Mouse (Mus musculus) spleen, adult 12 weeks (tissue): Measurements from ENCODE around the gene Arhgef10l.
"Not testable (repeated sequence)": the region's sequence is repeated elsewhere in the genome, so short reads cannot be mapped to it uniquely, and the experiment has no call there.

Experiments
- DNase-seq: peaks from one replicate; pipeline ENCODE4 v3.0.0; 2022; ENCODE audit warnings: low spot score

Gene Arhgef10l

GRCm38 (mm10) chr4:140569394-140569793 is 96.4 kb downstream of the Arhgef10l start:
- no peak for DNase-seq

- no peak for DNase-seq
Measured at GRCm38 (mm10) chr4:140567911-140568480, 97.8 kb downstream of the Arhgef10l start.

GRCm38 (mm10) chr4:140566785-140567184 is 99.0 kb downstream of the Arhgef10l start:
- DNase-seq: peak; percentile 11

- DNase-seq: not testable (repeated sequence)
Measured at GRCm38 (mm10) chr4:140564459-140564858, 101.4 kb downstream of the Arhgef10l start.

GRCm38 (mm10) chr4:140562461-140563178 is 103.2 kb downstream of the Arhgef10l start:
- no peak for DNase-seq

- DNase-seq: no peak
Measured at GRCm38 (mm10) chr4:140561744-140562143, 104.1 kb downstream of the Arhgef10l start.

GRCm38 (mm10) chr4:140559862-140560261 is 106.0 kb downstream of the Arhgef10l start:
- DNase-seq: no peak

GRCm38 (mm10) chr4:140558193-140558592 is 107.6 kb downstream of the Arhgef10l start:
- DNase-seq: no peak

- no peak for DNase-seq
Measured at GRCm38 (mm10) chr4:140556561-140556960, 109.3 kb downstream of the Arhgef10l start.

- DNase-seq: peak; percentile 22
Measured at GRCm38 (mm10) chr4:140555273-140555672, 110.5 kb downstream of the Arhgef10l start.

GRCm38 (mm10) chr4:140554552-140554951 is 111.3 kb downstream of the Arhgef10l start:
- no peak for DNase-seq

- no peak for DNase-seq
Measured at GRCm38 (mm10) chr4:140551766-140552165, 114.0 kb downstream of the Arhgef10l start.

- DNase-seq: no peak
Measured at GRCm38 (mm10) chr4:140550670-140551069, 115.1 kb downstream of the Arhgef10l start.

GRCm38 (mm10) chr4:140549975-140550374 is 115.8 kb downstream of the Arhgef10l start:
- no peak for DNase-seq

- DNase-seq: peak; percentile 7
Measured at GRCm38 (mm10) chr4:140547488-140547887, 118.3 kb downstream of the Arhgef10l start.

- DNase-seq: peak; percentile 14
Measured at GRCm38 (mm10) chr4:140539125-140539524, 126.7 kb downstream of the Arhgef10l start.

- no peak for DNase-seq
Measured at GRCm38 (mm10) chr4:140537561-140538021, 128.2 kb downstream of the Arhgef10l start.

GRCm38 (mm10) chr4:140535323-140535722 is 130.5 kb downstream of the Arhgef10l start:
- no peak for DNase-seq

GRCm38 (mm10) chr4:140532270-140532669 is 133.5 kb downstream of the Arhgef10l start:
- DNase-seq: no peak

GRCm38 (mm10) chr4:140531024-140531423 is 134.8 kb downstream of the Arhgef10l start:
- no peak for DNase-seq

GRCm38 (mm10) chr4:140529735-140530134 is 136.1 kb downstream of the Arhgef10l start:
- DNase-seq: no peak

GRCm38 (mm10) chr4:140528443-140528842 is 137.4 kb downstream of the Arhgef10l start:
- DNase-seq: no peak

GRCm38 (mm10) chr4:140525674-140526177 is 140.1 kb downstream of the Arhgef10l start:
- DNase-seq: no peak
